Mouse (Mus musculus): ENCODE data around the gene Dlg4. TPM values are rescaled to one million over a fixed set of nuclear protein-coding genes. Genes with fewer than 3 reads are reported as not detected.

The Dlg4 gene
- polyA plus RNA-seq, 1 experiment from 2014 or later: 2.7 TPM

GRCm38 (mm10) chr11:69998567-69999491 is 17.9 kb upstream of the Dlg4 start:
- H3K4me1 ChIP-seq: peaks cover 71% of the 10 kb centered on the region
- H3K27ac ChIP-seq: peak overlapping the region; percentile 97

DNA sequence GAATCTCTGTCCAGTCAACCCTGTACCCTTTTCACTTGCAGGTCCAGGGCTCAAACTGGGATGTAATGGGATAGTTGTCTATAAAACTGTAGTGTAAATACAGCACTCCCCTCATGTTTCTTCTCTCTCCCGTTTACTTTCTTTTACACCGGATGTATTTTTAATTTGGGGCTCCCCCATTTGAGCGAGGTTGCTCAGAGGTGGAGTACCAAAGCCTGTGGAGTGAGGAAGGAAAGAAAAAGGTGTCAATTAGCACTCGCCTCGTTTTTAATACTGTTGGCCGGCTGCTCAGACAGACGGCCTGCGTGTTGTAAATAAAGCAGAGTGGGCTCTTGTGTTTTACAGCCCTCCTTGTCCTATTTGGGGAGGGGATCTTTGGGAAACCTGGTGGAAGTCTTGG is 17.1 kb upstream of the Dlg4 start:
- no peak for ATAC-seq
- Histone ChIP-seq H3K27me3 (replicated peaks) (no peaks in the 10 kb centered on the region), H3K9ac (no peak overlapping the region), H3K4me1 (peaks cover 67% of the 10 kb centered on the region), H3K36me3 (peaks cover 33% of the 10 kb centered on the region), H3K4me2 (peak overlapping the region; percentile 97), H3K4me3 (peak overlapping the region; percentile 73; the same call in 1 of the 2 replicates), H3K27ac (peak overlapping the region; percentile 87), H3K9me3 (replicated peaks) (no peaks in the 10 kb centered on the region)
- 88% methylated on average over 8 of the region's 8 CpGs for WGBS (ENCODE audit: insufficient replicate concordance)

More at GRCm38 (mm10) chr11:69998567-69999491, 17.9 kb upstream of the Dlg4 start:
- peaks cover 39% of the 10 kb centered on the region for H3K36me3 ChIP-seq
- H3K4me2 ChIP-seq: peak overlapping the region; percentile 88; the same call in 1 of the 2 replicates
- H3K4me3 ChIP-seq: no peak overlapping the region
- WGBS (ENCODE audit: insufficient replicate concordance): 86% methylated on average over 27 of the region's 27 CpGs
- H3K9me3 ChIP-seq (replicated peaks): no peaks in the 10 kb centered on the region
- ATAC-seq: no peak
- no peak overlapping the region for H3K9ac ChIP-seq
- no peaks in the 10 kb centered on the region for H3K27me3 ChIP-seq (replicated peaks)

- peak; percentile 28 for ATAC-seq
- peak within 1 kb of the TSS; percentile 84 for H3K9ac ChIP-seq
- H3K4me1 ChIP-seq: peaks cover 62% of the 10 kb centered on the region
- H3K36me3 ChIP-seq: peaks cover 38% of the 10 kb centered on the region
- H3K4me3 ChIP-seq: peak within 1 kb of the TSS; percentile 73
- peak within 1 kb of the TSS; percentile 97 for H3K4me2 ChIP-seq
- H3K9me3 ChIP-seq (replicated peaks): no peaks in the 10 kb centered on the region
- WGBS (ENCODE audit: insufficient replicate concordance): under 1% methylated on average over 48 of the region's 48 CpGs
- H3K27ac ChIP-seq: peak within 1 kb of the TSS; percentile 87
- H3K27me3 ChIP-seq (replicated peaks): no peaks in the 10 kb centered on the region
These were observed 16.3 kb upstream of the Dlg4 start, which contains the start of gene Dvl2 for GRCm38 (mm10) chr11:70000396-70000898. TSS of gene Dvl2 (plus strand) at chr11:70000595.

DNA sequence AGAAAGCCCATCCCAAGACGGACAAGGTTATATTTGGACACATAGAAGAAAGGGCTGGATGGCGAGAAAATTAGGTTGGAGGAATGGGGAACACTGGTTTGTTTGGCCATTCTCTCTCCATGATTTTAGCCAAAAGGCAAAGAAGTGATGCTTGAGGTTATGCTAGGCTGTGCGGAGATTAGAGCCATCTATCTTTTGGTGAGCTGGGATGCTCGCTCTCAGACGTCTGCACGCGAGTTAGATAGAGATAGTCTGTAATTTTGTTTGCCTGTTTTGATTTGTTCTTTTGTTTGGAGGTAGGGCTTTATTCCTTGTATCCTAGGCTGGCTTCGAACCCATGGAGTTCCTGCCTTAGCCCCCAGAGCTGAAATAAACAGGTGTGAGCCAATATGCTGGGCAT is 15.6 kb upstream of the Dlg4 start:
- Histone ChIP-seq H3K4me1 (peaks cover 62% of the 10 kb centered on the region), H3K9me3 (replicated peaks) (no peaks in the 10 kb centered on the region), H3K36me3 (peaks cover 45% of the 10 kb centered on the region), H3K27ac (peak overlapping the region; percentile 87; the same call in 1 of the 2 replicates), H3K4me3 (peak overlapping the region; percentile 73), H3K4me2 (peak overlapping the region; percentile 97), H3K9ac (peak overlapping the region; percentile 84), H3K27me3 (replicated peaks) (no peaks in the 10 kb centered on the region)
- ATAC-seq: no peak
- WGBS (ENCODE audit: insufficient replicate concordance): 10% methylated on average over 8 of the region's 8 CpGs

DNA sequence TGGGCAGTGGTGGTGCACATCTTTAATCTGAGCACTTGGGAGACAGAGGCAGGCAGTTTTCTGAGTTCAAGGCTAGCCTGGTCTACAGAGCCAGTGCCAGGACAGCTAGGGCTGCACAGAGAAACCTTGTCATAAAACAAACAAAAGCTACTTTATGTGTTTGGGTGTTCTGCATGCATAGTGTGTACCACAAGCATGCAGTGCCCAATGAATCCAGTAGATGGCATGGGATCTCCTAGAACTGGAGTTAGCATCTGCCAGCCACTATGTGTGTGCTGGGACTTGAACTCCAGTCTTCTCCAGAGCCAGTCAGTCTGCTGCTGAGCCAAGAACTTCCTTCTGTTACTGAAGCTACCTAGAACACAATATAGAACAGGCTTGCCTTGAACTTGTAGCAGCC is 14.9 kb upstream of the Dlg4 start:
- H3K27me3 ChIP-seq (replicated peaks): no peaks in the 10 kb centered on the region
- no peak overlapping the region for H3K27ac ChIP-seq
- H3K4me1 ChIP-seq: peaks cover 61% of the 10 kb centered on the region
- H3K36me3 ChIP-seq: peaks cover 52% of the 10 kb centered on the region
- H3K4me3 ChIP-seq: 0 out of 2 replicates have a peak overlapping the region, but pooled peaks have one; percentile 73
- no peak overlapping the region for H3K9ac ChIP-seq
- no peaks in the 10 kb centered on the region for H3K9me3 ChIP-seq (replicated peaks)
- no peak for ATAC-seq
- H3K4me2 ChIP-seq: peak overlapping the region; percentile 97

- H3K27ac ChIP-seq: no peak overlapping the region
- peaks cover 58% of the 10 kb centered on the region for H3K36me3 ChIP-seq
- H3K9ac ChIP-seq: no peak overlapping the region
- no peaks in the 10 kb centered on the region for H3K9me3 ChIP-seq (replicated peaks)
- ATAC-seq: no peak
- peaks cover 55% of the 10 kb centered on the region for H3K4me1 ChIP-seq
- WGBS (ENCODE audit: insufficient replicate concordance): 70% methylated on average over 2 of the region's 2 CpGs
- H3K4me2 ChIP-seq: peak overlapping the region; percentile 97; the same call in 1 of the 2 replicates
- no peaks in the 10 kb centered on the region for H3K27me3 ChIP-seq (replicated peaks)
- H3K4me3 ChIP-seq: no peak overlapping the region
These were observed 14.3 kb upstream of the Dlg4 start for GRCm38 (mm10) chr11:70002471-70002870.

DNA sequence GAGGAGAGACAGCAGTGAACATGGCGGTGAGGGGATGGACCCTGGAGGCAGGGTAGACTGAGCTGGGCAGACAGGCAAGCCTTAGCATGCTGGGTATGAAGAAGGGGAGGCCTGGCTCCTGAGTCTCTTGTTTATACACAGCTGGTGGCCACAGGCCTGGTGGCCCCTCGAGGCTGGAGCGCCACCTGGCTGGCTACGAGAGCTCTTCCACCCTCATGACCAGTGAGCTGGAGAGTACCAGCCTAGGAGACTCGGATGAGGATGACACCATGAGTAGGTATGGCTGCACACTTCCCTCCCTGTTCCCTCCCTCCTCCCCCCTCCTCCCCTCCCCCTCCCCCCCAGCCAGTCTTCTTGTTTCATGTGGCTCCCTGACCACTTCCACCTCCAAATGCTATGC is 11.2 kb upstream of the Dlg4 start:
- H3K4me2 ChIP-seq: no peak overlapping the region
- no peaks in the 10 kb centered on the region for H3K27me3 ChIP-seq (replicated peaks)
- H3K4me3 ChIP-seq: no peak overlapping the region
- no peak overlapping the region for H3K9ac ChIP-seq
- H3K9me3 ChIP-seq (replicated peaks): no peaks in the 10 kb centered on the region
- H3K4me1 ChIP-seq: peaks cover 27% of the 10 kb centered on the region
- no peak overlapping the region for H3K27ac ChIP-seq
- H3K36me3 ChIP-seq: peaks cover 60% of the 10 kb centered on the region
- no peak for ATAC-seq
- 72% methylated on average over 5 of the region's 5 CpGs for WGBS (ENCODE audit: insufficient replicate concordance)

- ATAC-seq: no peak
- Histone ChIP-seq H3K27ac (no peak overlapping the region), H3K4me2 (no peak overlapping the region), H3K36me3 (peaks cover 90% of the 10 kb centered on the region), H3K9me3 (replicated peaks) (no peaks in the 10 kb centered on the region), H3K9ac (no peak overlapping the region), H3K4me1 (peaks cover 13% of the 10 kb centered on the region), H3K27me3 (replicated peaks) (no peaks in the 10 kb centered on the region), H3K4me3 (no peak overlapping the region)
- WGBS (ENCODE audit: insufficient replicate concordance): 82% methylated on average over 6 of the region's 6 CpGs
These were observed 6.7 kb upstream of the Dlg4 start for GRCm38 (mm10) chr11:70010033-70010432.

- WGBS (ENCODE audit: insufficient replicate concordance): 79% methylated on average over 12 of the region's 12 CpGs
- Histone ChIP-seq H3K4me3 (no peak overlapping the region), H3K27ac (no peak overlapping the region), H3K36me3 (peaks cover 85% of the 10 kb centered on the region), H3K27me3 (replicated peaks) (no peaks in the 10 kb centered on the region), H3K4me2 (no peak overlapping the region), H3K4me1 (peaks cover 16% of the 10 kb centered on the region), H3K9me3 (replicated peaks) (no peaks in the 10 kb centered on the region), H3K9ac (no peak overlapping the region)
- ATAC-seq: no peak
These were observed 6.2 kb upstream of the Dlg4 start for GRCm38 (mm10) chr11:70010548-70010947.

GRCm38 (mm10) chr11:70010961-70011360 is 5.8 kb upstream of the Dlg4 start:
- Histone ChIP-seq H3K9me3 (replicated peaks) (no peaks in the 10 kb centered on the region), H3K4me3 (no peak overlapping the region), H3K4me2 (no peak overlapping the region), H3K27me3 (replicated peaks) (no peaks in the 10 kb centered on the region), H3K9ac (no peak overlapping the region), H3K36me3 (peaks cover 81% of the 10 kb centered on the region), H3K27ac (no peak overlapping the region), H3K4me1 (peaks cover 20% of the 10 kb centered on the region)
- no peak for ATAC-seq
- WGBS (ENCODE audit: insufficient replicate concordance): 89% methylated on average over 10 of the region's 10 CpGs

DNA sequence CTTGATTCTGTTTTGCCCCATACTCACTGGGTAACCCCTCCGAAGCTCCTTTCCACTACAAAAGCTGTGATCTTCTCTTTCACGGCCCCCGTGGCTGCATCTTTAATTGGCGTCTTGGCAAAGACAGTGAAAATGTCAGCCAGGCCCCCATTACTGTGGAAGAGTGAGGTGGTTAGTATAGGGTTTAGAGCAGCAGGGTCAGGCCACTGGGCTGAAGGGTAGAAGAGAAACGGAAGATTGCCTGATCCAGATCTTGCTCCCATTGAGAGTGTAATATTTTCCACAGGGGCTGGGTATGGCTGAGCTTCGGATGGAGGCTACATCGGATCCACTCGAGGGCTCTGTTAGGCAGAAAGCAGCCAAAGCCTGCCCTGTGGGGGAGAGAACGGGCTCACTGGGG is 3.8 kb upstream of the Dlg4 start:
- Histone ChIP-seq H3K9me3 (replicated peaks) (no peaks in the 10 kb centered on the region), H3K9ac (no peak overlapping the region), H3K4me3 (no peak overlapping the region), H3K27me3 (replicated peaks) (no peaks in the 10 kb centered on the region), H3K4me1 (peaks cover 31% of the 10 kb centered on the region), H3K4me2 (no peak overlapping the region), H3K36me3 (peaks cover 61% of the 10 kb centered on the region), H3K27ac (no peak overlapping the region)
- 84% methylated on average over 9 of the region's 9 CpGs for WGBS (ENCODE audit: insufficient replicate concordance)
- no peak for ATAC-seq

- peaks cover 56% of the 10 kb centered on the region for H3K36me3 ChIP-seq
- H3K9me3 ChIP-seq (replicated peaks): no peaks in the 10 kb centered on the region
- WGBS (ENCODE audit: insufficient replicate concordance): 81% methylated on average over 3 of the region's 3 CpGs
These were observed 3.3 kb upstream of the Dlg4 start for GRCm38 (mm10) chr11:70013408-70013807.

More at GRCm38 (mm10) chr11:70013408-70013807, 3.3 kb upstream of the Dlg4 start:
- no peak for ATAC-seq
- no peaks in the 10 kb centered on the region for H3K27me3 ChIP-seq (replicated peaks)
- H3K4me3 ChIP-seq: no peak overlapping the region
- H3K4me2 ChIP-seq: no peak overlapping the region
- peaks cover 36% of the 10 kb centered on the region for H3K4me1 ChIP-seq
- no peak overlapping the region for H3K9ac ChIP-seq
- no peak overlapping the region for H3K27ac ChIP-seq
